Mouse (Mus musculus) heart, postnatal 10 days (tissue): ENCODE results near the gene Ank2. TPM values are rescaled to one million over a fixed set of nuclear protein-coding genes. Genes with fewer than 3 reads are reported as not detected.

ENCODE experiments used
- DNase-seq, 2 experiments: peaks; one replicate each; pipeline ENCODE4 v3.0.0; 2021
- intact Hi-C: fragments of 180-260 bp; cut with DNase I; formaldehyde crosslinking; loops from one replicate; pipeline ENCODE4 v1.15.1; 2025
- total RNA-seq, 2 experiments: library from RNA; stranded (reverse); gene quantifications; 2 replicates each; pipeline ENCODE4 v1.2.3; 2021

Gene Ank2
- total RNA-seq, 2 experiments from 2014 or later, result 289 to 290 TPM

DNA sequence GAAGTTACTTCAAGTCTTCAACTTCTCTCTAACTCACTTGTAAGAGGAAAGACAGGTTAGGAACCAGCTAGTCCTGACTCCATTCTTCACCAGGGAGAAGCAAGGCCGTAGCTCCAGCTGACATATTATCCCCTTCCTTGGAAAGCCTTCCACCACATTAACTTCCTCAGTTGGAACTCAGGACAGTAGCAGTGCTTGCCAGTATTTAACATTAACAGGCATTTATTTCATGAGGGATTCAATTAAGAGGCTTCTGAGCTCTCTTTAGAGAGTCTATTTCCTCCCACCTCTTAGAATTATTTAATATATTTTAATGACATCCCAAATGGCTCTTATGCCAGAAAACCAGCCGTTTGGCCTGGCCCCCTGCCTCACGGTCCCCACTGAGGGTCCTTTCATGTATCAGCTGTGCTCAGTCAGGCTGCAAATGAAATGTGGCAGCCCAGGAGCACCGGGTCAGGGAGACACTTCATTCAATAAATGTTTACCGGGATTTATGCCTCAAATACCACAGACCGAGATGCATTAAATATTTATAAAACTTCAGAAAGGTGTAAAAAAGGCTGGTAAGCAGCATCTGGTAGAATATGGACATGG, 195.1 kb downstream of the Ank2 start:
- DNase-seq, result no peak
- intact Hi-C loops, result no loop called here

DNA sequence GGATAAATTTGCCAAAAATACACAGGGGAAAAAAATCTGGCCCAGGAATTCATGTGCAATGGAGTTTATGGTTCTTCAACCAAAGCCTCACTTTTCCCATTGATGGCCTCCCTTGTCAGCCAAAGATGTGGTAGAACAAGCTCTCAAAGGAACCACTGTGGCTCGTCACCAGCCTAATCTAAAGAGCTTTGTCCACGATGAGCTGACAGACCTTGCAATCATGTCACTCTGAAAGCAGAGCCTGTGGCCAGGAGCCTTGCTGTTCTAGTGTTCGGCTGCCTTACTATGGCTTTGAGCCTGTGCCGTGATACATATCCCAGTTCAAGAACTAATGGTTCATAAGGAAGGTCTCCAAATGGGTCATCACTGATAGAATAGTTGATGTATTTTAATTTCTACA, 196.1 kb downstream of the Ank2 start:
- intact Hi-C loops, result no loop called here
- no peak for DNase-seq

DNA sequence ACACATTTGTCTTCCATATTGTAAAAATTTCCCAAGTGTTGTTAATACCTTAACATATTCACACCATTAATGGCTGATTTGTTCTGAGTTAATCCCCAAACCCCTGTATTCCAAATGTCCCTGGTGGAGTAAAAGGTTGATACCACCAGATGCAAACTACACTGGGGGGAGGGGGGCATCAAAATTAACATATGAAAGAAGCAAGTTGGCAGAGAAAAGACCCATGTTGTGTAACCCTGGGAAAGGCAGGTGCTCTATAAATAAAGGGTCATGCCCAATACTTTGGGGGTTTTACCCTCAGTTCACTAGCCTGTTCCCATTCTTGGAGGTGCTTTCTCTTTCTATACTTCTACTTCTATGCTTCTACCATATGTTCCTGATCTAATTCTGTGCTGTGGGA, 198.4 kb downstream of the Ank2 start:
- no peak for DNase-seq
- intact Hi-C loops, result no loop called here

DNA sequence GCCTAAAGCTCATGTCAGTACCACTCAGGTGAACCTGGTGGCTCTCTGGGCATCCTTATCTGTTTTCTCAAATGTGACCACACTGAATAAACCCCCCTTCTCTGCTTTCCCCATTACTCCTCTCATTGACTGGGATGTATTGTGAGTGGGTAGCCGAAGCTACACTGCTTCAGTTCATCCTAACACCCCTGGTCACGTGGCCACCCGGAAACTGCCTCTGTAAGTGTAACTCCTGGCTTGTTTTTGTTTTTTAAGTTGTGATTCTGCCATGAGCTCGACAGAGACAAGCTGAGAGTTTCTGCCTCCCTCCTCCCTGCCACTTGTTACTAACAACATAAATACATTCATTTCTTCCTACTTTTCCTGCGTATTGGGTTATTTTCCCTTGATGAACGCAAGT, 203.2 kb downstream of the Ank2 start:
- intact Hi-C loops, result no loop called here
- DNase-seq, result no peak

DNA sequence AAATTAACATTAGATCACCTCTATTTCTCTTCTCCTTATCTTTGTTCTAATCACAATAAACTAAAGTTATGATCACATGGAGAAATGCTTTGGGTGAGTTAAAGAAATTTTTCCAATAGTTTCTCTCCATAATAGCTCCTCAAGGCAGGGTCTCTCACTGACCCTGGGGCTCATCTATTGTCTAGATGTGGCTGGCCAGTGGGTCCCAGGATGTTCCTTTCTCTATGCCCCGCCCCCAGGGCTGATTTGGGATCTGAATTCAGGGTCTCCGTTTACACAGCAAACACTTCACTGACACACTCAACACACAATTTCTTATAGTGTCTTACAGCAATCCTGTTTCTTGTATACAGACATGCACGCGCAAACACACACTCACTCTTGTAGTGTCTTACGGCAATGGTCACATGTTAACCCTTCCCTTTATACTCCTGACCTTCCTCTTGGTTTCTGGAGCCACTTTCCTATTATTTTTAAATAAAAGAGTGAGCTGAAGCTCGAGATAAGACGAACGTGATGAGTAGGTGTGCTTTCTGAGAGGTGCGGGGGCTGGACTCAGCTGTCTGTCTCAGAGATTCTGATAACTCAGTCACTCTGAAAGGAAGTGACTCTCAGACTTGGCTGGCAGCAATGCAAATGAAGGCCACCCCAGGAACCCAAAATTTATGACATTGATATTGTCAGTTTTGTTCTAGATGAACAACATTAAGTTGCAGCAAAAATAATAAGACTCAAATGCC, 204.4 kb downstream of the Ank2 start:
- DNase-seq, result no peak
- intact Hi-C loops, result no loop called here

DNA sequence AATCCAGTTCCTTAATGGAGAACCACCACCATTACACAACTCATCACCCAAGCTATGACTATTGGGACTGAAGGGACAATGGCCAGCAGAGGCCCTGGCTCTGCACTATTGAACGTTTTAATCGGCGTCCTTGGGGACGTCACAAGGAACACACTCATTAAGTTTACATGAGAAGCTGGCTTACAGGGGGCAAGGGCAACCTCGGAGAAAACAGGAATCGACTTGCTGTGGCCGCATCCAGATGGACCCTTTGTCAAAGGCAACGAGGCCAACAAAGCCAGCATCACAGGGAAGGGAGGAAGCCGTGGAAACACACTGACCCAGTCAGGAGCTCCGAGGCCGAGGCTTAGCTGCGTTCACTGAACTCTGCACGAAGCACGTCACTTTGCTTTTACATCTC, 205.1 kb downstream of the Ank2 start:
- no peak for DNase-seq
- intact Hi-C loops, result no loop called here

DNA sequence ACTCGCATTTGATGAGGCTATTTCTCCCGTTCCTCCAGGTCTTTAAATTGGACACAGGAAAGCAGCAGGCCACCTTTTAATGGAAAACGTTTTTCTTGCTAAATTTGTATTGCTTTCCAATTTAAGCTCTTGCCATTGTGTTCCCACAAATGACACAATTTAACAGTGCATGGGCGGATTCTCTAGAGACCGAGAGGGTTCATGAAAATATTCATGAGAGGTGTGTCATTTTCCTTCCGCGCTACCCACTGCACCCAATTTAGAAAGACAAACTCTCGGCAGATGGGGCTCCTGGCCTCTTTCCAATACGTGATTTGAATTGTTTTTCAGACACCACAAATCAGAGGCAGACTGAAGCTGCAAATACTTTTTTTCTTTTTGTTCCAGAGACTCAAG, 205.7 kb downstream of the Ank2 start:
- intact Hi-C loops, result no loop called here
- DNase-seq, result no peak

DNA sequence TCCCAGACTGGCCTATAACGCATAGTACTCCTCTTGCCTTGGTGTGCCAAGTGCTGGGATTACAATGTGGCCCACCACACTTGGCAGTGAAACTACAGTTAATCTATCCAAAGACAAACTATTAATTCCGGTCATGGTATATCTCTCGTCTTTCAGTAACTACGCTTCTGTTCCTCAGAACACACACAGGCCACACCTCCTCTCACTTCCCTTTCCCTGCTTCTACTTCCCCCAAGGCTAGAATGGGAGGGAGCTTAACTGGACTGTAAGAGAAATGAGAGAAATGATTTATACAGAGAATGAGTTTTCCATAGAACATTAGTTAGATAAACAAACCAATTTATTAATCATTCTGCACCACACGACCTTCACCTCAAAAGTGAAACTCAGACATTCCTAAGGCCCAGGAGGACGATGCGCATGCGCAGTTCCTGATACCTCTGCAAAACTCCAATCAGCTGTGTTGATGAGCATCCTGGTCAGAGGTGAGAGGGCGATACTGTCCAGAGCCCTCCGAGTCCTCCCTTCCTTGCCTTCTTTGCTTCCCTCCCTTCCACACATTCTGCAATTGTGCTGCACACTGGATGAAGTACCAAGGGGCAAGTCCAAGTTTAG, 206.2 kb downstream of the Ank2 start:
- DNase-seq, result no peak
- intact Hi-C loops, result no loop called here

DNA sequence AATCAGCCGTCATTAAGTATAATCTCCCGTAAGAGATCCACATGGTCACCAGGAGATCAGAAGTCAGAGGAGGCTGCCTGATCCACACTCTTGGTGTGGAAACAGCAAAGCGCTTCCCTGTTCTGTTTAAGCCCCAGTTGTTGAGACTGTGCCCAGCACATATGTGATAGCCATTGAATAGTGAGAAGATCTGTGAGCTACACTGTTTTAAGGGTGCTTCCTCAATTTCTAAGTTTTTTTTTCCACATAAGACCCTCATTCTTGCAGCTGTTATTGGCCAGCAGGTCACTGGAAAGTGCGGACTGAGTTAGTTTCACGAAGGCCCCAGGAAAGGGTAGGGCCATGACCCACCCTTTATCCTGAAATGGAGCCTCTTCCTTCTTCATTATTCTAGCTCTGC, 216.9 kb downstream of the Ank2 start:
- DNase-seq, result no peak
- intact Hi-C loops, result no loop called here

DNA sequence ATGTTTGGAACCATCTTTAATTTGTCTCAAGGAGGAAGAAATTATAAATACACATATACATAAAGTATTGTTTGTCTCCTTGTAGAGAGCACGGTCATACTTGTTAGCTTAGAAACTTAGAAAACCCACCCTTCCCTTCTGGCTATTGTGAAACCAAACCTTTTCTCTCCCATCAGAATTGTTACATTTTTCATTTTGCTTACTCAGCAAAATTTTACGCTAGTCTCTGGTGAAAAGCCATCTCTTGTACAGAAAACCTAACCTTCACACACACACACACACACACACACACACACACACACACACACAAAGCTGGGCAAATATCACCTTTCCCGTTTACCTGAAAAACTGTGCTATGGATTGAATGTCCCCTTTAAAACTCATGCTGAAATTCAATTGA, 217.8 kb downstream of the Ank2 start:
- intact Hi-C loops, result no loop called here
- DNase-seq, result no peak

DNA sequence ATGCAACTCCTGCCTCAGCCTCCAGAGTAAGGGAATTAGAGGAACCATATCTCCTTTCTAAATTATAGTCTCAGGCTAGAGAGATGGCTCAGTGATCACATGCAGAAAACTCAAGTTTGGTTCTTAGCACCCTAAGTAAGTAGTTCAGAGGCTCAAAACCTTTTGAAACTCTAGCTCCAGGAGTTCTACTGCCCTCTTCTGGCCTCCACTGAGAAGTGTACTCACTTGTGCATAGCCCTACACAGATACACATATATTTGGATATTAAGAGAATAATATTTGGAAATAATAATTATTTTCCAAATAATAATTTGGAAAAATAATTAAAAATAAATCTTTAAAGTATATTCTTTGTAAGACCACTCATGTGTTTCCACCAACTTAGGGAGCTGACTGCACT, 218.8 kb downstream of the Ank2 start:
- intact Hi-C loops, result no loop called here
- DNase-seq, result no peak

DNA sequence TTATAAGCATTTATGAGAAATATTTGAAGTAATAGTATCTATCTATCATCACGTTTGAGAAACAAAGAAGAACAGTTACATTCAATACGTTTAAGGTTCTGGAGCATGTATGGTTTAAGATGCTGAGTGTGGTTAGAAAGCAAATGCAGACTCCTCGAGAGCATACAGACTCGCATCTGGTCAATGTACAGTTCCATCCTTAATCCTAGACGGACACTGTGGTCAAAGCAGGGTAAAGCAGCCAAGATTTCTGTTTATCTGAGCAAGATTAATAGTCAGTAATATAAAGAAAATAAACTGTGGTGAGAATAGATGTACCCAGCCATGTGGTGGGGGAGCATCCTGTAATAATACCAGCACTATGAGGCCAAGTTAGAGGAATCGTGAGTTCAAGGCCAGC, 223.2 kb downstream of the Ank2 start:
- intact Hi-C loops, result no loop called here
- no peak for DNase-seq

DNA sequence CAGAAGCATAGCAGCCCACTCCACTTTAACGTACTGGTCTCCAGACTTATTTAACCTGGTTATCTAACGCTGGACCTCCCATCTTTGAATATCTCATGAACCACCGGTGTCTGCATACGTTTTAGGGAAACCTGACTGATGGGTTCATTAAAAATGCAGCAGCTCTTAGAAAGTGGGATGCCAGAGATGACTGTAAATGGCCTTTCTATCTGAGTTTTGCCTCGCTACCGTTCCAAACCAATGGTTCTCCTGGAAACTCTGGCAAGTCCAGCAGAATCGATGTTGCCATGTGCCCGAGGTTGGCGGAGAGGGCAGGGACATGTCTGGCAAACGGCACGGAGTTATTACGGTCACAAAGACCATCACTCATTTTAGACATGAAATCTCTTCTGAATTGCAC, 226.3 kb downstream of the Ank2 start:
- DNase-seq, result no peak
- intact Hi-C loops, result no loop called here

DNA sequence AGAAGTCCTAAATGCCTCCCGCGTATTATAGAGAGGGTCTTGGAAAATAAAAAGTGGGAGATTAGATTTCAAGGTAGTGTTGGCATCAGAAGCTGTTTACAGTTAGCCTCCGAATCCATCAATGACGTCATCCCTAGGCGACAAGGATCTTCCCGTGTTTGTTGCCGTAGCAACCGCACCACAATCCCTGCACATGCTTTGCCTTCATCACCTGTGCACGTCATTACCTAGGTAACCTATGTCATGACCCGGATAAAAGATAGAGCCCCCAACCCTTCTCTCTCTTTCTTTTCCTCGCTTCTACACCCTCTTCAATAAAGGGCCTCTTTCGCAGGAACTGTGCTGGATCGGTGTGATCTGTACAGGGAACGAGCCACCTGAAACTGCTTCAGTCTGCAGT, 229.5 kb downstream of the Ank2 start:
- DNase-seq, result no peak
- intact Hi-C loops, result no loop called here

DNA sequence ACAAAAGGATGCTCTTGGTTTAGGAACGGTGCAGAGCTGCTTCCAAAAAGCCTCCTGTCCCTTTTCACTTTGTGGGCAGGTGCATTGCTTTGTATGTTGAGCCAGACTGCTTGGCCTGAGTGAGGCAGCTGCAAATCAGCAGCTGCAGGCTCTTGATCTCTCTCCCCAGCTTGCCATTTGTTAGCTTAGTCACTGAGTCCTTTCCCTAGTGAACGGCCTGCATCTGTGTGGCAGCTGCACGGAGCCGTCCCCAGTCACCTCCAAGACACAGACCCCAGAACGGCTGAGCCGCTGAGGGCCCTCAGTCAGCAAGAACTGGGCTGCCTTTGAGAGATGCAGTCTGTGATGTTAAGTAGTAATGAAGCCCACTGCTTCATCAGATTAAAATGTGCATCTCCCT, 231.3 kb downstream of the Ank2 start:
- intact Hi-C loops, result no loop called here
- no peak for DNase-seq

DNA sequence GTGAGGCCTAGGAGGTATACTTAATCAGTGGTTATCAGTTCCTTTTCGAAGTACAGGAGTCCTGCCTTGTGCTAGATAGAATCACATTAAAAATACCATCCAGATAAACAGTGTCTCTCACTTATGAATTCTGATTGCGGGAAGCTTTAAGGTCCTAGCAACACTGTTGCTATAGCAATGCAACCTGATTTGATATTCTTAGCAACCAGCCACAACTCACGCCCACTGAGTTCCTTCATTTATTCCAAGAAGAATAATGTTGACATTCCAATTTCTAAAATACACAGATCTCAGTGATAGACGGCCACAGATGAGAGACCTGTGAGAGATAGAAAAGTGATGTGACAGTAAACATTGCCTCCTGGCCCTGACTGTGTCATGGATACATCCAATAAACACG, 233.4 kb downstream of the Ank2 start:
- no peak for DNase-seq
- intact Hi-C loops, result no loop called here

DNA sequence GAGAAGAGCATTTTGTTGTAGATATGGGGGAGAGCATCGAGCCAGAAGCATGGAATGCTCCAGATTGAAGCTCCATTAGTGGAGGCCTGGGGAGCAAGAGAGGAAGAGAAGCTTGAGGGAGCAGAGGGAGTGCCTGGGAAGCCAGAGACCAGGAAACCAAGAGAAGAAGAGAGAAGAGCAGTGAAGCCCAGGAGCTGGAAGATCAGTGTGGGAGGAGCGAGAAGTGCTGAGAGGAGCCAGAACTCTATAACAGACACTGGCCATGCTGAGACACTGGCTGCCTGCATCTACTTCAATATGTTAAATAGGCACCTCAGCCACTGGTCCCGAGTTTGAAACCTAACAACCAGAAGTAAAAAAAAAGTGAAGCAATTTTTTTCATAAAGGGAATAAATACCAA, 234.0 kb downstream of the Ank2 start:
- DNase-seq, result no peak
- intact Hi-C loops, result no loop called here

DNA sequence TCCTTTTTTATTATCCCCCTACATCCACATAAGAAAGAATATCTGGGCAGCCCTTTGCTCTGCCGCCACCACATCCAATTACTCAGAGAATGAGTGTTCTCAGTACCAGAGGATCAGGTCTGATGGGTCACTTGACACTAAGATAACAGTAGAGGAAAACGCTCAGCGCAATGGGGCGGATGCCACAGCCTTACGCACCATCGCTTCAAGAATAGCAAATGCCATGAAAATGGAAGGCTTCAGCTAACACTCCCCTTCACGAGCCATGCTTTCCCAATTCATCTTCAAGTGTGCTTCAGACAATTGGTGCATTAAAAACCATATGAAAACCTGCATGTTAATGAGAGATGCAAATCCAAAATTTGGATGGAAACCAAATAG, 238.4 kb downstream of the Ank2 start:
- intact Hi-C loops, result no loop called here
- no peak for DNase-seq

DNA sequence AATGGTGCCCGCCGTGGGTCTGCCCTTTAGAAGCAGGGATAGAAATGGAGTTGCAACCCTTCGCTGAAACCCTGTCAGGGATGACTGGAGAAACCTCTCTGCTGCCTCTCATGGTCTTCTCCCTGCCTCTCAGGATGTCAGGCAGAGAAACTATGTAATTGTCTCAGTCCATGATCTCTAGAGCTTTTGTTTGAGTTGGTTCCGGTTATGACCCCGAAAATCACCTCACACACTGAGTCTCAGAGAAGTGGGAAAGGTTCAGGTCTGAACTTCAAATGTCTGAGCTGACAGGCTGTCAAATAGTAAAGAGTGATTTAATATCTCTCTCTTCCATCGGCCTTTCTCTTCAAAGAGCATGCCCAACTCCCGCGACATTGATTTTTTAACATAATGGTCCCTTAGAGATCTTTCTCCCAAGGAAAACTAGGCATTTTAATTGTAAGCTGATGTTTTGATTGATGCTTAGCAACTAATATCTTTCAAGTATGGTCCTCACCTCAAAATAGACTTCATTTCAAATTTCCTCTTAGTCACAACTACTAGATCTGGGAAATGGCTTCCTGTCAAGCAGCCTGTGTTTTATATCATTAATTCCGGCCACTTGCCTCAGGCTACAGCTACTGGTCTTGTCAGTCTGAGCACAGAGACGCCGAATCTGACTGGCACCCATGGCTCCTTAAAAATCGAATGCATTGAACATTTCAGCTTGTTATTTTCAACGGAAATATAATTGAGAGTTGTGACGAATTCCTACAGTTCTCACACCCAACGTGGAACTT, 239.0 kb downstream of the Ank2 start:
- intact Hi-C loops, result no loop called here
- DNase-seq, result no peak

DNA sequence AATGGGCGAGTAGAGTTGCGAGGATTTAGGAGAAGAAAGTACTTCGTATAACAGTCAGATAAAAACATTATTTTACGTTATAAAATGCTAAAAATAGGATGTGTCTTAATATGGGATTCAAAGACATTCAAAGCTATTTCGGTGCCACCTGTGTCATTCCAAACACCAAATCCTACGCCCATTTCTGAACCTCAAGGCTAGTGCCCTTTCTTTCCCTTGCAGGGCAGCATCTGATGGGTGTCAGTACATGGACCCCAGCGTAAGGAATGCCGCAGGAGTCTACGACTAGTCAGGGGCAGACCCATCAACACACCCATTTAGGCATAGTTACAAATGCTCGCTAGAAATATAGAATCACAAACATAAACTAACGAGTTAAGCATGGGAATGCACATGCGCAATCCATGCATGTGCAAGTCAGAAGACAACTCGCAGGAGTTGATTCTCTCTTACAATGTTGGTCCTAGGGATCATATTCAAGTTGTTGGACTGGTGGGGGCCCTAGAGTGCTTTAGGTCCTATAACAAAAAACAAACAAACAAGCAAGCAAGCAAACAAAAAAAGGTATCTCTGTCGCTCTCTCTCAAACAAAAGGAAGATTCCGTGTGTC, 240.6 kb downstream of the Ank2 start:
- intact Hi-C loops, result no loop called here
- DNase-seq, result peak in 1 of 2 experiments; percentile 15

DNA sequence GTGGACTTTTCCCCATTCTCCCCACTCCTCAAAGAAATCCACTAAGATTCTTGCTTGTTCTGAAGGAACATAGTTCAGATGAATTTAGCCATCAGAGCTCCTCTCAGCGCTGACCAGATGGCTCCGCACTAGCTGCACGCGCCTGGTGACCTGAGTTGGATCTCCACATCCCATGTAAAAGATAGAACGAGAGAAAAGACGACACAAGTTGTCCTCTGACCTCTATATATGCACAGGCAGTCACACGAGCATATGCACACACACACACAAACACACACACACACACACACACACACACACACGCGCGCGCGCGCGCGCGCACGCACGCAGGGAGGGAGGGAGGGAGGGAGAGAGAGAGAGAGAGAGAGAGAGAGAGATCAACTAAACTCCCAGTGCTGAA, 241.2 kb downstream of the Ank2 start:
- peak; percentile 51 to 53 for DNase-seq
- intact Hi-C loops, result no loop called here
